Mouse (Mus musculus): ENCODE data around the gene Ntm. TPM values are rescaled to one million over a fixed set of nuclear protein-coding genes. Genes with fewer than 3 reads are reported as not detected.

Gene Ntm
- polyA plus RNA-seq, 1 experiment from 2014 or later: 22.6 TPM

GRCm38 (mm10) chr9:29866824-29867223, 96.1 kb downstream of the Ntm start:
- Histone ChIP-seq H3K4me3 (ENCODE audit: low read depth, low read length) (no peak overlapping the region), H3K27me3 (ENCODE audit: control insufficient read depth, insufficient read depth, low read length) (no peaks in the 10 kb centered on the region), H3K9ac (ENCODE audit: low read length) (no peak overlapping the region), H3K4me2 (ENCODE audit: low read depth) (no peak overlapping the region), H3K36me3 (ENCODE audit: control insufficient read depth, insufficient read depth, low read length) (no peaks in the 10 kb centered on the region), H3K27ac (ENCODE audit: low read depth, low read length) (0 out of 2 replicates have a peak overlapping the region, but pooled peaks have one; percentile 11), H3K9me3 (ENCODE audit: control insufficient read depth, low read length) (no peaks in the 10 kb centered on the region), H3K4me1 (ENCODE audit: control insufficient read depth, insufficient read depth, low read length) (peaks cover 38% of the 10 kb centered on the region)
- peak; percentile 21 for DNase-seq (ENCODE audit: low spot score)
- 40% methylated on average over 3 of the region's 3 CpGs for WGBS
- ATAC-seq (ENCODE audit: insufficient read depth, low FRiP score, low TSS enrichment): no peak

DNA sequence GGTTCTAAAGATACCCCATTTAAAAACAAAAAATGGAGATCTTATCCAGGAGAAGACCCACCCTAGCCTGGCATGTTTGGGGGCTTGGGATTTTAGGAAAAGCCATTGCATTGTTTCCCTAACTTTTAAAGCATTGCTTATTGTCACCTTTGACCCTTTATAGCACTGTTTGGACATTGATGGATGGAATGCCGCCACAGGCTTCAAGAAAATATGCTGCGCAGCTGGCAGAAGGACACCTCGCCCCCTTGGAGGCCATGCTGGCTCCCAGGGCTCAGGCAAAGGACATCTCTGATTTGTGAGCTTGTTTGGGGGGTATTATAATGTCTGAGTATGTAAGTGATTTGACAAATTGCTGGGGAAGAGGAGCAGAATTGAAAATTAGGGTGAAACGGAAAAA, 96.8 kb downstream of the Ntm start:
- DNase-seq (ENCODE audit: low spot score) (peak; percentile 60), ATAC-seq (ENCODE audit: insufficient read depth, low FRiP score, low TSS enrichment) (no peak)
- no peak overlapping the region for H3K4me3 ChIP-seq (ENCODE audit: low read depth, low read length)
- no peak overlapping the region for H3K9ac ChIP-seq (ENCODE audit: low read length)
- H3K36me3 ChIP-seq (ENCODE audit: control insufficient read depth, insufficient read depth, low read length): no peaks in the 10 kb centered on the region
- no peaks in the 10 kb centered on the region for H3K27me3 ChIP-seq (ENCODE audit: control insufficient read depth, insufficient read depth, low read length)
- peaks cover 38% of the 10 kb centered on the region for H3K4me1 ChIP-seq (ENCODE audit: control insufficient read depth, insufficient read depth, low read length)
- no peaks in the 10 kb centered on the region for H3K9me3 ChIP-seq (ENCODE audit: control insufficient read depth, low read length)
- H3K27ac ChIP-seq (ENCODE audit: low read depth, low read length): no peak overlapping the region
- no peak overlapping the region for H3K4me2 ChIP-seq (ENCODE audit: low read depth)
- 11% methylated on average over 4 of the region's 4 CpGs for WGBS

DNA sequence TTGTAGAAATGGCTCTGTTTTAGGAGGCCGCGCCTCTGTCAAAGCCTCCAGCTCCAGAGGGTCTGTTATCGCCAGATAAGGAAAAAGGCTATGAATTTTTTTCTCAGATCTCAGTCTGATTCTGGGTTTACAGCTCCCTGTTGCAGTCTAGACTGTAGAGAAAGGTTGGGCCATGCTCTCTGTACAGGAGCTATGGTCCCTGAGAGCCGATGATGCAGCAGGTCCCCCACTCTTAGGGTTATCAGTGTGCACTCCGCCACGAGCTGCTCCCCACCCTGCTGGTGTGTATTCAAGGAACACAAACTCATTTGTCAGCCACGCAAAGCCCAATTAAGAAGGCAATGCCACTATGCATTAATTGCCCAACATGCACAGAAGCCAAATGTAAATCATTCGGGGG, 97.4 kb downstream of the Ntm start:
- Histone ChIP-seq H3K27ac (ENCODE audit: low read depth, low read length) (peak overlapping the region; percentile 42), H3K4me3 (ENCODE audit: low read depth, low read length) (no peak overlapping the region), H3K9me3 (ENCODE audit: control insufficient read depth, low read length) (no peaks in the 10 kb centered on the region), H3K36me3 (ENCODE audit: control insufficient read depth, insufficient read depth, low read length) (no peaks in the 10 kb centered on the region), H3K9ac (ENCODE audit: low read length) (no peak overlapping the region), H3K4me2 (ENCODE audit: low read depth) (no peak overlapping the region), H3K4me1 (ENCODE audit: control insufficient read depth, insufficient read depth, low read length) (peaks cover 38% of the 10 kb centered on the region), H3K27me3 (ENCODE audit: control insufficient read depth, insufficient read depth, low read length) (no peaks in the 10 kb centered on the region)
- WGBS: 38% methylated on average over 8 of the region's 8 CpGs
- DNase-seq (ENCODE audit: low spot score) (peak; percentile 23), ATAC-seq (ENCODE audit: insufficient read depth, low FRiP score, low TSS enrichment) (peak; percentile 28; the same call in 1 of the 2 replicates)

- H3K27me3 ChIP-seq (ENCODE audit: control insufficient read depth, insufficient read depth, low read length): no peaks in the 10 kb centered on the region
- H3K27ac ChIP-seq (ENCODE audit: low read depth, low read length): peak overlapping the region; percentile 42; the same call in 1 of the 2 replicates
- ATAC-seq (ENCODE audit: insufficient read depth, low FRiP score, low TSS enrichment) (peak; percentile 79), DNase-seq (ENCODE audit: low spot score) (peak; percentile 64)
- no peak overlapping the region for H3K4me2 ChIP-seq (ENCODE audit: low read depth)
- no peak overlapping the region for H3K9ac ChIP-seq (ENCODE audit: low read length)
- peaks cover 38% of the 10 kb centered on the region for H3K4me1 ChIP-seq (ENCODE audit: control insufficient read depth, insufficient read depth, low read length)
- H3K4me3 ChIP-seq (ENCODE audit: low read depth, low read length): no peak overlapping the region
- no peaks in the 10 kb centered on the region for H3K36me3 ChIP-seq (ENCODE audit: control insufficient read depth, insufficient read depth, low read length)
- 0% methylated on average over 1 of the region's 1 CpGs for WGBS
- no peaks in the 10 kb centered on the region for H3K9me3 ChIP-seq (ENCODE audit: control insufficient read depth, low read length)
Measured at GRCm38 (mm10) chr9:29864886-29865285, 98.1 kb downstream of the Ntm start.

GRCm38 (mm10) chr9:29862408-29862807, 100.5 kb downstream of the Ntm start:
- 70% methylated on average over 5 of the region's 5 CpGs for WGBS
- ATAC-seq (ENCODE audit: insufficient read depth, low FRiP score, low TSS enrichment) (no peak), DNase-seq (ENCODE audit: low spot score) (no peak)
- Histone ChIP-seq H3K36me3 (ENCODE audit: control insufficient read depth, insufficient read depth, low read length) (no peaks in the 10 kb centered on the region), H3K27me3 (ENCODE audit: control insufficient read depth, insufficient read depth, low read length) (no peaks in the 10 kb centered on the region), H3K27ac (ENCODE audit: low read depth, low read length) (no peak overlapping the region), H3K4me3 (ENCODE audit: low read depth, low read length) (no peak overlapping the region), H3K9me3 (ENCODE audit: control insufficient read depth, low read length) (no peaks in the 10 kb centered on the region), H3K4me1 (ENCODE audit: control insufficient read depth, insufficient read depth, low read length) (peaks cover 33% of the 10 kb centered on the region), H3K9ac (ENCODE audit: low read length) (no peak overlapping the region), H3K4me2 (ENCODE audit: low read depth) (no peak overlapping the region)

GRCm38 (mm10) chr9:29859256-29860048, 103.5 kb downstream of the Ntm start:
- H3K9me3 ChIP-seq (ENCODE audit: control insufficient read depth, low read length): no peaks in the 10 kb centered on the region
- H3K4me3 ChIP-seq (ENCODE audit: low read depth, low read length): no peak overlapping the region
- H3K27me3 ChIP-seq (ENCODE audit: control insufficient read depth, insufficient read depth, low read length): no peaks in the 10 kb centered on the region
- no peaks in the 10 kb centered on the region for H3K36me3 ChIP-seq (ENCODE audit: control insufficient read depth, insufficient read depth, low read length)
- no peak overlapping the region for H3K9ac ChIP-seq (ENCODE audit: low read length)
- peaks cover 5% of the 10 kb centered on the region for H3K4me1 ChIP-seq (ENCODE audit: control insufficient read depth, insufficient read depth, low read length)
- WGBS: 85% methylated on average over 6 of the region's 6 CpGs
- H3K4me2 ChIP-seq (ENCODE audit: low read depth): no peak overlapping the region
- no peak for ATAC-seq (ENCODE audit: insufficient read depth, low FRiP score, low TSS enrichment)
- no peak for DNase-seq (ENCODE audit: low spot score)
- no peak overlapping the region for H3K27ac ChIP-seq (ENCODE audit: low read depth, low read length)

DNA sequence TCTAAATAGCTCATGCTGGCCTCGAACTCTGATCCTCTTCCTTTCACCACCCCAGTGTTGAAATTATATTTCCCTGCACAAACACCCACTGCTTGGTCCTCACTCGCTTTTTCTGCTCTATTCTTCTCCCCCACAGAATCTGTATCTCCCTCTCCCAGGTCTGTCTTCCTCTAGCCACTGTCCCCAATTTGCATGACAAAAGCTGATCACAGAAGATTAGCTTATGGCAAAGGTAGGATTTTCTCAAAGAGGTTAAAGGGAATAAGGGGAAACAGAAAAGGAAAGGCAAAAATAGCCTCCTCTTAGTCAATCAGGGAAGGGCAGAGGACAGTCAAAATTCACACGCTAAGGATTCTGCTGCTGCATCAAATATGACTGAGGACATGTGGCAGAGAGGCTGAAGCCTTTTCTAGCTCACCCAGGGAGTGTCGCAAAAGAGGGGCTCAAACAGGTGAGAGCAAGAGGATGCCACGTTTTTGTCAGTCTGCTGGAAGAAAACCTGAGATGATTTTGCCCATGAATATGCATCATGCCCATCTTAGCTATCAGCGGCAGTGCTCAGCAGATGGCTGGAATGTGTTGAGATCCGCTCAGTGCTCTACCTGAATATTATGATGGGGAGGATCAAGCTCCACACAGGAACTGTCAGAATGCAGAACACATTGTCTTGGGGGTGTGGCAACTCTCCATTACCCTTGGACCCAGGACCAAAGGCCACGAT, 114.0 kb downstream of the Ntm start:
- H3K27ac ChIP-seq (ENCODE audit: low read depth, low read length): no peak overlapping the region
- WGBS: 55% methylated on average over 8 of the region's 8 CpGs
- ATAC-seq (ENCODE audit: insufficient read depth, low FRiP score, low TSS enrichment): no peak
- H3K4me3 ChIP-seq (ENCODE audit: low read depth, low read length): no peak overlapping the region
- H3K27me3 ChIP-seq (ENCODE audit: control insufficient read depth, insufficient read depth, low read length): no peaks in the 10 kb centered on the region
- DNase-seq (ENCODE audit: low spot score): no peak
- no peak overlapping the region for H3K9ac ChIP-seq (ENCODE audit: low read length)
- no peaks in the 10 kb centered on the region for H3K9me3 ChIP-seq (ENCODE audit: control insufficient read depth, low read length)
- H3K4me1 ChIP-seq (ENCODE audit: control insufficient read depth, insufficient read depth, low read length): no peaks in the 10 kb centered on the region
- no peak overlapping the region for H3K4me2 ChIP-seq (ENCODE audit: low read depth)
- no peaks in the 10 kb centered on the region for H3K36me3 ChIP-seq (ENCODE audit: control insufficient read depth, insufficient read depth, low read length)

- DNase-seq (ENCODE audit: low spot score): no peak
- no peak overlapping the region for H3K9ac ChIP-seq (ENCODE audit: low read length)
- no peak overlapping the region for H3K27ac ChIP-seq (ENCODE audit: low read depth, low read length)
- H3K27me3 ChIP-seq (ENCODE audit: control insufficient read depth, insufficient read depth, low read length): no peaks in the 10 kb centered on the region
- H3K4me2 ChIP-seq (ENCODE audit: low read depth): no peak overlapping the region
- no peaks in the 10 kb centered on the region for H3K9me3 ChIP-seq (ENCODE audit: control insufficient read depth, low read length)
- peaks cover 12% of the 10 kb centered on the region for H3K4me1 ChIP-seq (ENCODE audit: control insufficient read depth, insufficient read depth, low read length)
- no peaks in the 10 kb centered on the region for H3K36me3 ChIP-seq (ENCODE audit: control insufficient read depth, insufficient read depth, low read length)
- no peak overlapping the region for H3K4me3 ChIP-seq (ENCODE audit: low read depth, low read length)
- WGBS: 74% methylated on average over 6 of the region's 6 CpGs
- no peak for ATAC-seq (ENCODE audit: insufficient read depth, low FRiP score, low TSS enrichment)
Measured at GRCm38 (mm10) chr9:29837344-29837743, 125.6 kb downstream of the Ntm start.

- no peak overlapping the region for H3K27ac ChIP-seq (ENCODE audit: low read depth, low read length)
- 86% methylated on average over 5 of the region's 5 CpGs for WGBS
- H3K36me3 ChIP-seq (ENCODE audit: control insufficient read depth, insufficient read depth, low read length): no peaks in the 10 kb centered on the region
- H3K4me2 ChIP-seq (ENCODE audit: low read depth): no peak overlapping the region
- H3K9ac ChIP-seq (ENCODE audit: low read length): no peak overlapping the region
- no peaks in the 10 kb centered on the region for H3K27me3 ChIP-seq (ENCODE audit: control insufficient read depth, insufficient read depth, low read length)
- peaks cover 12% of the 10 kb centered on the region for H3K4me1 ChIP-seq (ENCODE audit: control insufficient read depth, insufficient read depth, low read length)
- H3K4me3 ChIP-seq (ENCODE audit: low read depth, low read length): no peak overlapping the region
- ATAC-seq (ENCODE audit: insufficient read depth, low FRiP score, low TSS enrichment) (no peak), DNase-seq (ENCODE audit: low spot score) (no peak)
- H3K9me3 ChIP-seq (ENCODE audit: control insufficient read depth, low read length): no peaks in the 10 kb centered on the region
Measured at GRCm38 (mm10) chr9:29834911-29835310, 128.0 kb downstream of the Ntm start.
